Mouse (Mus musculus): ENCODE measurements at regions not wholly inside any gene's neighbourhood (a gene's known extent, or its start where the extent isn't known, plus 50 kb on each side); places are given as distances from the start of the nearest gene placed in this dataset.
"Not testable (repeated sequence)": the region's sequence is repeated elsewhere in the genome, so short reads cannot be mapped to it uniquely, and the experiment has no call there.

DNA sequence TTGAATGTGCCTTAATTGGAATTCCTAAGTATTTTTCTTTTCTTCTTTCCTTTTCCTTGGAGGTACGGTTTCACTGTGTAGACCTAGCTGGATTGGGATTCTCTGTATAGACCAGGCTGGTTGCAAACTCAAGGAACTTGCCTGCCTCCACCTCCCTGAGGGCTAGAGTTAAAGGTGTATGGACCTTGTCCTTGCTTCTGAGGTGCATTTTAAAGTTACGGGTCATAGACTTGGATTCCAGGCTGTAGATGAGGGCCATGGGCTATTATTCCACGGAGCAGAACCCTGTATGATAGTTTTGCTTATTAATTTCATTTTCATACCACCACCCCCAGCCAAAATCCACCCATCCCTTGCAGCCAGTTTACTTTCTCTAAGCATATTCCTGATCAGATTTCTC lies 50.7 kb upstream of the Wdr26 start:
- Histone ChIP-seq H3K4me2 (ENCODE audit: low read depth) (no peak overlapping the region), H3K79me2 (ENCODE audit: control insufficient read depth, insufficient read depth) (no peaks in the 10 kb centered on the region), H3ac (ENCODE audit: control insufficient read depth, insufficient read length) (no peak overlapping the region), H3K27me3 (ENCODE audit: control insufficient read depth, insufficient read depth, insufficient read length) (no peaks in the 10 kb centered on the region), H3K36me3 (ENCODE audit: control insufficient read depth, insufficient read depth) (no peaks in the 10 kb centered on the region), H3K4me3 (no peak overlapping the region)
- no peak for TF ChIP-seq MYOG (IDR thresholded peaks at IDR 0.05; ENCODE audit: control insufficient read depth in 1 of 3, insufficient read depth in 1 of 3, insufficient read length in 2 of 3, low read depth in 2 of 3)
- TF ChIP-seq SRF (IDR thresholded peaks at IDR 0.05; ENCODE audit: control insufficient read depth, insufficient read length, low read depth), result no peak
- TF ChIP-seq MYOD1 (IDR thresholded peaks at IDR 0.05; ENCODE audit: control insufficient read depth in 1 of 3, insufficient read length in 2 of 3, low read depth in 2 of 3), result no peak
- no peak for TF ChIP-seq E2F4 (IDR thresholded peaks at IDR 0.05; ENCODE audit: insufficient read depth)
- TF ChIP-seq POLR2A (IDR thresholded peaks at IDR 0.05; ENCODE audit: insufficient read length, low read depth), result no peak
- no peak for TF ChIP-seq REST (IDR thresholded peaks at IDR 0.05; ENCODE audit: insufficient read depth, insufficient read length)
- no peak for TF ChIP-seq CEBPB (IDR thresholded peaks at IDR 0.05; ENCODE audit: insufficient read depth, poor library complexity, severe bottlenecking)
- TF ChIP-seq TCF3 (IDR thresholded peaks at IDR 0.05; ENCODE audit: insufficient read length, low read depth), result no peak
- no peak for TF ChIP-seq USF1 (IDR thresholded peaks at IDR 0.05; ENCODE audit: low read depth)
- TF ChIP-seq POLR2AphosphoS2 (IDR thresholded peaks at IDR 0.05; ENCODE audit: insufficient read length, low read depth), result no peak
- TF ChIP-seq MAX (IDR thresholded peaks at IDR 0.05; ENCODE audit: low read depth), result no peak
- no peak for TF ChIP-seq TCF12 (IDR thresholded peaks at IDR 0.05; ENCODE audit: insufficient read depth, poor library complexity, severe bottlenecking)

DNA sequence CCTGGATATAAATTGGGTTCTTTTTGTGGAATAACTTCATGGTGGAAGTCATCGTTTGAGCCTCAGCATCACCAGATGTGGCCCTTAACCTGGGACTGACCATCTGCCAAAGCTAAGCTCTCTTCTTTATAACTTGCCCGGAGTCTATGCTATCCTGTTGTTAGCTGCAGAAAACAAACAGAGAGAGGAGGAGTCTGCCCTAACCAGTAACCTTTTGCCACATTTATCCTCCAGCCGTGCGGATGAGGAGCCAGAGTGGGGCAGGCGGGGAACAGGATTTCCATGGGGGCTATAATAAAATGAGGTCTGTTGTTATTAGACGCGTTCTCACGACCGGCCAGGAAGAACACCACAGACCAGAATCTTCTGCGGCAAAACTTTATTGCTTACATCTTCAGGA lies 51.4 kb upstream of the Wdr26 start:
- Histone ChIP-seq H3K79me2 (ENCODE audit: control insufficient read depth, insufficient read depth) (no peaks in the 10 kb centered on the region), H3K4me3 (no peak overlapping the region), H3K36me3 (ENCODE audit: control insufficient read depth, insufficient read depth) (no peaks in the 10 kb centered on the region), H3ac (ENCODE audit: control insufficient read depth, insufficient read length) (no peak overlapping the region), H3K4me2 (ENCODE audit: low read depth) (no peak overlapping the region), H3K27me3 (ENCODE audit: control insufficient read depth, insufficient read depth, insufficient read length) (no peaks in the 10 kb centered on the region)
- TF ChIP-seq TCF3 (IDR thresholded peaks at IDR 0.05; ENCODE audit: insufficient read length, low read depth) (no peak), SRF (IDR thresholded peaks at IDR 0.05; ENCODE audit: control insufficient read depth, insufficient read length, low read depth) (no peak), TCF12 (IDR thresholded peaks at IDR 0.05; ENCODE audit: insufficient read depth, poor library complexity, severe bottlenecking) (no peak), MYOG (IDR thresholded peaks at IDR 0.05; ENCODE audit: control insufficient read depth in 1 of 3, insufficient read depth in 1 of 3, insufficient read length in 2 of 3, low read depth in 2 of 3) (no peak), CEBPB (IDR thresholded peaks at IDR 0.05; ENCODE audit: insufficient read depth, poor library complexity, severe bottlenecking) (no peak), MAX (IDR thresholded peaks at IDR 0.05; ENCODE audit: low read depth) (no peak), USF1 (IDR thresholded peaks at IDR 0.05; ENCODE audit: low read depth) (no peak), E2F4 (IDR thresholded peaks at IDR 0.05; ENCODE audit: insufficient read depth) (no peak), POLR2AphosphoS2 (IDR thresholded peaks at IDR 0.05; ENCODE audit: insufficient read length, low read depth) (no peak), MYOD1 (IDR thresholded peaks at IDR 0.05; ENCODE audit: control insufficient read depth in 1 of 3, insufficient read length in 2 of 3, low read depth in 2 of 3) (no peak)

DNA sequence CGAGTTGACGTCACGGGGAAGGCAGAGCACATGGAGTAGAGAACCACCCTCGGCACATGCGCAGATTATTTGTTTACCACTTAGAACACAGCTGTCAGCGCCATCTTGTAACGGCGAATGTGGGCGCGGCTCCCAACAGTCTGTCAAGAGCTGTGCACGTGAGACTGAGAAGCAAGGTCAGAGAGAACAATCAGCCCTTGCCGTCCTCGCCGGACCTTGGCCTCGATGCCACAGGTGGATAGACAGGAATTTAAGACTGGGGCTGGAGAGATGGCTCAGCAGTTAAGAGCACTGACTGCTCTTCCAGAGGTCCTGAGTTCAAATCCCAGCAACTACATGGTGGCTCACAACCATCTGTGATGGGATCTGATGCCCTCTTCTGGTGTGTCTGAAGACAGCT lies 58.7 kb upstream of the Wdr26 start:
- H3K4me2 ChIP-seq (ENCODE audit: low read depth); H3K79me2 ChIP-seq (ENCODE audit: control insufficient read depth, insufficient read depth); H3K27me3 ChIP-seq (ENCODE audit: control insufficient read depth, insufficient read depth, insufficient read length); H3K36me3 ChIP-seq (ENCODE audit: control insufficient read depth, insufficient read depth); H3ac ChIP-seq (ENCODE audit: control insufficient read depth, insufficient read length); H3K4me3 ChIP-seq: not testable (repeated sequence)

DNA sequence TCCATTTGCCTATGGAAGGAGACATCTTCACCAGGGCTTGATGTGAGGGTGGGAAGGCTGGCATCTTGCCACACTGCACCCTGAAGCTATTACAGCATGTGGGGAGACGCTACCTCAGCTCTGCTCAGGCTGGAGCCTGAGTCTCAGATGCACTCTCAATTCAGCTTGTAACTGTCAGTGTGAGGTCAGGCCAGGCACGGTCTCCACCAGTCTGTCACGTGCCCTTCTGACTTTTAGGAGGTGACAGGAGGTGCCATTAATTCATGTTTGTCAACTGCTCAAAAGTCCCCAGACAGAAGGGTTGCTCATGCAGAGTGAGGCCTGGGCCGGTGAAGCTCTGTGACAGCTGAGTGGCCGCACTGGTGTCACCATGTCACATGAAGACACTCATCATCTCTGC lies 59.4 kb upstream of the Wdr26 start:
- Histone ChIP-seq H3K4me2 (ENCODE audit: low read depth) (no peak overlapping the region), H3K36me3 (ENCODE audit: control insufficient read depth, insufficient read depth) (no peaks in the 10 kb centered on the region), H3K79me2 (ENCODE audit: control insufficient read depth, insufficient read depth) (no peaks in the 10 kb centered on the region), H3K27me3 (ENCODE audit: control insufficient read depth, insufficient read depth, insufficient read length) (no peaks in the 10 kb centered on the region), H3K4me3 (no peak overlapping the region), H3ac (ENCODE audit: control insufficient read depth, insufficient read length) (no peak overlapping the region)
- no peak for TF ChIP-seq POLR2A (IDR thresholded peaks at IDR 0.05; ENCODE audit: insufficient read length, low read depth)
- TF ChIP-seq E2F4 (IDR thresholded peaks at IDR 0.05; ENCODE audit: insufficient read depth), result no peak
- TF ChIP-seq USF1 (IDR thresholded peaks at IDR 0.05; ENCODE audit: low read depth), result no peak
- TF ChIP-seq TCF12 (IDR thresholded peaks at IDR 0.05; ENCODE audit: insufficient read depth, poor library complexity, severe bottlenecking), result no peak
- TF ChIP-seq SRF (IDR thresholded peaks at IDR 0.05; ENCODE audit: control insufficient read depth, insufficient read length, low read depth), result no peak
- no peak for TF ChIP-seq MAX (IDR thresholded peaks at IDR 0.05; ENCODE audit: low read depth)
- no peak for TF ChIP-seq REST (IDR thresholded peaks at IDR 0.05; ENCODE audit: insufficient read depth, insufficient read length)
- TF ChIP-seq MYOD1 (IDR thresholded peaks at IDR 0.05; ENCODE audit: control insufficient read depth in 1 of 3, insufficient read length in 2 of 3, low read depth in 2 of 3), result no peak
- TF ChIP-seq POLR2AphosphoS2 (IDR thresholded peaks at IDR 0.05; ENCODE audit: insufficient read length, low read depth), result no peak
- TF ChIP-seq TCF3 (IDR thresholded peaks at IDR 0.05; ENCODE audit: insufficient read length, low read depth), result no peak
- TF ChIP-seq CEBPB (IDR thresholded peaks at IDR 0.05; ENCODE audit: insufficient read depth, poor library complexity, severe bottlenecking), result no peak
- no peak for TF ChIP-seq MYOG (IDR thresholded peaks at IDR 0.05; ENCODE audit: control insufficient read depth in 1 of 3, insufficient read depth in 1 of 3, insufficient read length in 2 of 3, low read depth in 2 of 3)

DNA sequence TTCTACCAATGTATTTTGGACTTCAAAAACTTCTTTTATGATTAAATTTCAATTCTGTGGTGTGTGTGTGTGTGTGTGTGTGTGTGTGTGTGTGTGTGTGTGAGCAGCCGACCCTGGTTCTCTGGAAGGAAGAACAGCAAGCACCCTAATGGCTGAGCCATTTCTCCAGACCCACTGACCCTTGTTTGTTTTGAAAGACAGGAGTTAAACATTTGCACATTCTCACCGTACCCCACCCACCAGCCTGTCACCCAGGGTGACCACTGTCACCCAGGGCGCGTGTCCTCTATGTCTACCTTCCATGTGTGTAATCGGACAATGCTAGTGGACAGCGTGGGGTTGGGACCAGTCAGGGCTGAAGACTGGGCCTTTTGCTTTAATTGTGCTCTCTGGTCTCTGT lies 60.0 kb upstream of the Wdr26 start:
- no peak overlapping the region for H3K4me3 ChIP-seq
- no peaks in the 10 kb centered on the region for H3K36me3 ChIP-seq (ENCODE audit: control insufficient read depth, insufficient read depth)
- TF ChIP-seq MYOG (IDR thresholded peaks at IDR 0.05; ENCODE audit: control insufficient read depth in 1 of 3, insufficient read depth in 1 of 3, insufficient read length in 2 of 3, low read depth in 2 of 3), result no peak
- no peak for TF ChIP-seq TCF3 (IDR thresholded peaks at IDR 0.05; ENCODE audit: insufficient read length, low read depth)
- no peak for TF ChIP-seq CEBPB (IDR thresholded peaks at IDR 0.05; ENCODE audit: insufficient read depth, poor library complexity, severe bottlenecking)
- no peak for TF ChIP-seq E2F4 (IDR thresholded peaks at IDR 0.05; ENCODE audit: insufficient read depth)
- no peak for TF ChIP-seq POLR2AphosphoS2 (IDR thresholded peaks at IDR 0.05; ENCODE audit: insufficient read length, low read depth)
- TF ChIP-seq MAX (IDR thresholded peaks at IDR 0.05; ENCODE audit: low read depth), result no peak
- TF ChIP-seq MYOD1 (IDR thresholded peaks at IDR 0.05; ENCODE audit: control insufficient read depth in 1 of 3, insufficient read length in 2 of 3, low read depth in 2 of 3), result no peak
- TF ChIP-seq REST (IDR thresholded peaks at IDR 0.05; ENCODE audit: insufficient read depth, insufficient read length), result no peak
- no peak for TF ChIP-seq POLR2A (IDR thresholded peaks at IDR 0.05; ENCODE audit: insufficient read length, low read depth)
- TF ChIP-seq SRF (IDR thresholded peaks at IDR 0.05; ENCODE audit: control insufficient read depth, insufficient read length, low read depth), result no peak
- no peak for TF ChIP-seq TCF12 (IDR thresholded peaks at IDR 0.05; ENCODE audit: insufficient read depth, poor library complexity, severe bottlenecking)
- H3K79me2 ChIP-seq (ENCODE audit: control insufficient read depth, insufficient read depth), result no peaks in the 10 kb centered on the region
- H3K4me2 ChIP-seq (ENCODE audit: low read depth), result no peak overlapping the region
- no peak overlapping the region for H3ac ChIP-seq (ENCODE audit: control insufficient read depth, insufficient read length)
- no peaks in the 10 kb centered on the region for H3K27me3 ChIP-seq (ENCODE audit: control insufficient read depth, insufficient read depth, insufficient read length)
